Mouse (Mus musculus): ENCODE results near the gene Tmem95. TPM values are rescaled to one million over a fixed set of nuclear protein-coding genes. Genes with fewer than 3 reads are reported as not detected.

Gene Tmem95
- polyA plus RNA-seq, 1 experiment: not detected

- H3K9ac ChIP-seq (ENCODE audit: low read depth, poor library complexity, severe bottlenecking): peak overlapping the region; percentile 84; the same call in 1 of the 2 replicates
- TF ChIP-seq EP300 (IDR thresholded peaks at IDR 0.05; ENCODE audit: insufficient read depth, low read depth, low read length) (no peak), POLR2A (IDR thresholded peaks at IDR 0.05; ENCODE audit: insufficient read depth, low read length) (no peak), CTCF (IDR thresholded peaks at IDR 0.05; ENCODE audit: low read depth, low read length) (no peak)
- H3K9me3 ChIP-seq (replicated peaks; ENCODE audit: control insufficient read depth, insufficient read depth, low read length, poor library complexity, severe bottlenecking): no peaks in the 10 kb centered on the region
- H3K27ac ChIP-seq (ENCODE audit: insufficient read depth, low read length): no peak overlapping the region
- H3K27me3 ChIP-seq (ENCODE audit: control insufficient read depth, insufficient read depth, low read length, poor library complexity, severe bottlenecking): no peaks in the 10 kb centered on the region
- H3K4me3 ChIP-seq (ENCODE audit: low read depth, low read length): no peak overlapping the region
- no peaks in the 10 kb centered on the region for H3K4me1 ChIP-seq (ENCODE audit: control insufficient read depth, insufficient read depth, low read length)
- peaks cover 23% of the 10 kb centered on the region for H3K36me3 ChIP-seq (ENCODE audit: control insufficient read depth, insufficient read depth, low read length, poor library complexity, severe bottlenecking)
Observed at GRCm38 (mm10) chr11:69902972-69903371, 25.2 kb upstream of the Tmem95 start.

GRCm38 (mm10) chr11:69901993-69902392 lies 24.2 kb upstream of the Tmem95 start:
- Histone ChIP-seq H3K36me3 (ENCODE audit: control insufficient read depth, insufficient read depth, low read length, poor library complexity, severe bottlenecking) (peaks cover 14% of the 10 kb centered on the region), H3K4me3 (ENCODE audit: low read depth, low read length) (peak overlapping the region; percentile 78), H3K9ac (ENCODE audit: low read depth, poor library complexity, severe bottlenecking) (peak overlapping the region; percentile 84), H3K27me3 (ENCODE audit: control insufficient read depth, insufficient read depth, low read length, poor library complexity, severe bottlenecking) (no peaks in the 10 kb centered on the region), H3K9me3 (replicated peaks; ENCODE audit: control insufficient read depth, insufficient read depth, low read length, poor library complexity, severe bottlenecking) (no peaks in the 10 kb centered on the region), H3K27ac (ENCODE audit: insufficient read depth, low read length) (no peak overlapping the region), H3K4me1 (ENCODE audit: control insufficient read depth, insufficient read depth, low read length) (no peaks in the 10 kb centered on the region)
- TF ChIP-seq EP300 (IDR thresholded peaks at IDR 0.05; ENCODE audit: insufficient read depth, low read depth, low read length) (no peak), POLR2A (IDR thresholded peaks at IDR 0.05; ENCODE audit: insufficient read depth, low read length) (no peak), CTCF (IDR thresholded peaks at IDR 0.05; ENCODE audit: low read depth, low read length) (no peak)

- no peaks in the 10 kb centered on the region for H3K4me1 ChIP-seq (ENCODE audit: control insufficient read depth, insufficient read depth, low read length)
- peak overlapping the region; percentile 92 for H3K27ac ChIP-seq (ENCODE audit: insufficient read depth, low read length)
- peak overlapping the region; percentile 84 for H3K9ac ChIP-seq (ENCODE audit: low read depth, poor library complexity, severe bottlenecking)
Observed at GRCm38 (mm10) chr11:69901406-69901846, 23.6 kb upstream of the Tmem95 start.

GRCm38 (mm10) chr11:69900471-69901405 lies 22.9 kb upstream of the Tmem95 start, which contains the start of the genes 2810408A11Rik and Neurl4:
2810408A11Rik (minus strand) TSS chr11:69900987.
Neurl4 (plus strand) TSS chr11:69901072.
- H3K9ac ChIP-seq (ENCODE audit: low read depth, poor library complexity, severe bottlenecking): peak within 1 kb of the TSS; percentile 84
- H3K4me3 ChIP-seq (ENCODE audit: low read depth, low read length): peak within 1 kb of the TSS; percentile 92
- TF ChIP-seq POLR2A (IDR thresholded peaks at IDR 0.05; ENCODE audit: insufficient read depth, low read length) (no peak), CTCF (IDR thresholded peaks at IDR 0.05; ENCODE audit: low read depth, low read length) (no peak), EP300 (IDR thresholded peaks at IDR 0.05; ENCODE audit: insufficient read depth, low read depth, low read length) (no peak; the same call in 1 of the 2 replicates)
- no peaks in the 10 kb centered on the region for H3K4me1 ChIP-seq (ENCODE audit: control insufficient read depth, insufficient read depth, low read length)
- H3K27me3 ChIP-seq (ENCODE audit: control insufficient read depth, insufficient read depth, low read length, poor library complexity, severe bottlenecking): no peaks in the 10 kb centered on the region
- H3K9me3 ChIP-seq (replicated peaks; ENCODE audit: control insufficient read depth, insufficient read depth, low read length, poor library complexity, severe bottlenecking): no peaks in the 10 kb centered on the region
- peak within 1 kb of the TSS; percentile 92 for H3K27ac ChIP-seq (ENCODE audit: insufficient read depth, low read length)
- peaks cover 12% of the 10 kb centered on the region; the same call in 1 of the 2 replicates for H3K36me3 ChIP-seq (ENCODE audit: control insufficient read depth, insufficient read depth, low read length, poor library complexity, severe bottlenecking)

More at GRCm38 (mm10) chr11:69901406-69901846, 23.6 kb upstream of the Tmem95 start:
- peaks cover 12% of the 10 kb centered on the region; the same call in 1 of the 2 replicates for H3K36me3 ChIP-seq (ENCODE audit: control insufficient read depth, insufficient read depth, low read length, poor library complexity, severe bottlenecking)
- H3K27me3 ChIP-seq (ENCODE audit: control insufficient read depth, insufficient read depth, low read length, poor library complexity, severe bottlenecking): no peaks in the 10 kb centered on the region
- H3K4me3 ChIP-seq (ENCODE audit: low read depth, low read length): peak overlapping the region; percentile 92
- H3K9me3 ChIP-seq (replicated peaks; ENCODE audit: control insufficient read depth, insufficient read depth, low read length, poor library complexity, severe bottlenecking): no peaks in the 10 kb centered on the region
- TF ChIP-seq CTCF (IDR thresholded peaks at IDR 0.05; ENCODE audit: low read depth, low read length) (no peak), EP300 (IDR thresholded peaks at IDR 0.05; ENCODE audit: insufficient read depth, low read depth, low read length) (no peak), POLR2A (IDR thresholded peaks at IDR 0.05; ENCODE audit: insufficient read depth, low read length) (no peak)

GRCm38 (mm10) chr11:69899870-69900269 lies 22.1 kb upstream of the Tmem95 start:
- Histone ChIP-seq H3K4me1 (ENCODE audit: control insufficient read depth, insufficient read depth, low read length) (no peaks in the 10 kb centered on the region), H3K9me3 (replicated peaks; ENCODE audit: control insufficient read depth, insufficient read depth, low read length, poor library complexity, severe bottlenecking) (no peaks in the 10 kb centered on the region), H3K27ac (ENCODE audit: insufficient read depth, low read length) (no peak overlapping the region), H3K36me3 (ENCODE audit: control insufficient read depth, insufficient read depth, low read length, poor library complexity, severe bottlenecking) (peaks cover 7% of the 10 kb centered on the region; the same call in 1 of the 2 replicates), H3K9ac (ENCODE audit: low read depth, poor library complexity, severe bottlenecking) (peak overlapping the region; percentile 69), H3K27me3 (ENCODE audit: control insufficient read depth, insufficient read depth, low read length, poor library complexity, severe bottlenecking) (no peaks in the 10 kb centered on the region), H3K4me3 (ENCODE audit: low read depth, low read length) (peak overlapping the region; percentile 11; the same call in 1 of the 2 replicates)
- TF ChIP-seq POLR2A (IDR thresholded peaks at IDR 0.05; ENCODE audit: insufficient read depth, low read length): no peak
- TF ChIP-seq EP300 (IDR thresholded peaks at IDR 0.05; ENCODE audit: insufficient read depth, low read depth, low read length): no peak
- no peak for TF ChIP-seq CTCF (IDR thresholded peaks at IDR 0.05; ENCODE audit: low read depth, low read length)

Measured in ES-Bruce4 (cell line).